Mouse (Mus musculus) left cerebral cortex, postnatal 36 days (tissue): Measurements from ENCODE around the gene Gm20896. TPM values are rescaled to one million over a fixed set of nuclear protein-coding genes. Genes with fewer than 3 reads are reported as not detected.
"Not testable (repeated sequence)": the region's sequence is repeated elsewhere in the genome, so short reads cannot be mapped to it uniquely, and the experiment has no call there.

Experiments used
- DNase-seq, 2 experiments: peaks; one replicate each; pipeline ENCODE4 v3.0.0; 2021 to 2022; ENCODE audit warnings: low spot score in 2 of 2, mixed read lengths in 1 of 2
- intact Hi-C: fragments of 180-260 bp; cut with DNase I; formaldehyde crosslinking; loops from one replicate; pipeline ENCODE4 v1.15.1; 2025
- total RNA-seq, 2 experiments: library from RNA; stranded (reverse); gene quantifications; 2 replicates each; pipeline ENCODE4 v1.2.3; 2021

Gene Gm20896
- not detected for total RNA-seq

DNA sequence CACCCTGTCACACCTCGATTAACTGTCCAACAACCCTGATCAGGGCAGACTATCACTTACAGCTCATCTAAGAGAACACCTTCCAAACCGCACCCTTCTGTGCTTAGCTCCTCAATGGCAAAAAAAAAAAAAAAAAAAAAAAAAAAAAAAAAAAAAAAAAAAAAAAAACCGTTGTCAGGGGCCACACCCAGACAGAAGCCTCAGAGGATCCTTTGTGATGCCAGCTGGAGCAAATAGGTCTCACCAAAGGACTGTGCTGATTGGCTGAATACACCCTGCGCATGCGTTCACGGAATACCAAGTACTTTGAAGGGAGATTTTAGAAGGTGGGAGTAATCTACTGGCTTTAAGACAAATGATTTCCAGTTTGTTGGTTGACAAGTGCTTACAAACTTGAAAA lies at the start of gene Gm20896:
TSS of gene Gm20896 (minus strand) at position 101 of the 400 bp plus-strand sequence.
- DNase-seq, intact Hi-C loops: not testable (repeated sequence)
